Mouse (Mus musculus) embryo, embryonic 11.5 days (tissue): ENCODE data around the gene Flt1.

ENCODE experiments used
- DNase-seq: peaks from one replicate; pipeline ENCODE4 v3.0.0-alpha.2; 2012; ENCODE audit warnings: low read depth, low spot score

Gene Flt1

DNA sequence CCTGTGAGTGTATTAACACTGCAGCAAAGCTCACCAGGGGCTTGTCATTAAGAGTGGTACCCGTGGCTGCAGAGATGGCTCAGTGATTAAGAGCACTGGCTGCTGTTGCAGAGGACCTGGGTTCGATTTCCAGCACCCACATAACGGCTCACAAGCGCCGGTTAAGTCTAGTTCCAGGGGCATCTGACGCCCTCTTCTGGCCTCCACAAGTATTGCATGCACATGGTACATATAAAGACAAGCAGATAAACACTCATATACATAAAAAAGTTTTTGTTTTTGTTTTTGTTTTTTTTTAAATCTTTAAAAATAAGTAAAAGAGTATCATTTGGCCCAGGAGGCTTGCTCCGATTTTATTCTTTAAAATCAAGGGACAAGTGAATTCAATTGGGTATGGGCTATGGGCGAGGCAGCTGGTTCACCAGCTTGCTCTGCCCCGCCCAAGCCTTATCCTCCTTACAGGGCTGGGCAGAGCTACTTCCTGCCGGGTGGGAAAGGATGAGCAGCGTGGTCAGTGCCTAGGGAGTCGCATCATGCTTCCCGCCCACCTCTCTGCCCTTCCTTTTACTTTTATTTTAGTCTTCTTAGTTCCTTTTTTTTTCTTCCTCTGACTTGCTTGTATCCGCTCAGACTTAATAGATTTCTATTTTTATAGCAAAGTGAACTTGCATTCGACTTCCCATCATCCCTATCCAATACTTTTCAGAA, 57.0 kb downstream of the Flt1 start:
- DNase-seq = no peak

DNA sequence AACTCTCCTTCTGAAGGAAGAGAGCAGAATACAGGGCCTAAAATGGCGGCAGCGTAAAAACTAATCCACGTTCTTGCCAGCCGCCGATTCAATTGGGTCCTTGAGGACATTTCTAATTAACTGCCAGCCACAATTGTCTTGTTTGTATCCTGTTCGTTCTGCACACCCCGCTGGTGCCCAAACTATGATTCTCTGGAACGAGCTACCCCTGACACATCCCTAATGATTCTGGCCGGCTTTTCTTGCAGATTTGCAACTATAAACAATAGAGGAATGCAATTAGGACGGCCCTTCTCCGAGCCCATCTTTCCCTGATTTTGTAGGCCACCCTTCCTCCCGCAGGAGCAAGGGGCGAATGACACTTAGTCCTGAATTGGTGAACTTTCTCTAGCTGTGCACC, 59.9 kb downstream of the Flt1 start:
- no peak for DNase-seq

DNA sequence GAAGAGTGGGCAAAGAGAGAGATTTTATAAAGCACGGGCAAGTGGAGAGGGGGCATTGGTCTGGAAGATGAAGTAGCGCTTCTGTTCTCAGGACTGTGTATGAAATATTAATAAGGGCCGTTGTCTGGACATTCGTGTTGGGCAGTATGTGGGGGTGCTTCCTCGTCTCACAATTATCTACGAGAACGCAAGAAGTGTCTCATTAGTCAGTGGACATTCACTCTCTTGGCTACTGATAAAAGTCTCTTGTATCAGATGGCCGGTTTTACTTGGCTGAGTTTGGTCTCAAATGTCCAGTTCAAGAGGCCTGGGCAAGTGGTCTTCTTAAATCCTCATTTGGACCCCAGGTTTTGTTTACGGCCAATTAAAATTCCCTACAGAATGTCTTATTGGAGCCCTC, 60.4 kb downstream of the Flt1 start:
- DNase-seq = no peak

DNA sequence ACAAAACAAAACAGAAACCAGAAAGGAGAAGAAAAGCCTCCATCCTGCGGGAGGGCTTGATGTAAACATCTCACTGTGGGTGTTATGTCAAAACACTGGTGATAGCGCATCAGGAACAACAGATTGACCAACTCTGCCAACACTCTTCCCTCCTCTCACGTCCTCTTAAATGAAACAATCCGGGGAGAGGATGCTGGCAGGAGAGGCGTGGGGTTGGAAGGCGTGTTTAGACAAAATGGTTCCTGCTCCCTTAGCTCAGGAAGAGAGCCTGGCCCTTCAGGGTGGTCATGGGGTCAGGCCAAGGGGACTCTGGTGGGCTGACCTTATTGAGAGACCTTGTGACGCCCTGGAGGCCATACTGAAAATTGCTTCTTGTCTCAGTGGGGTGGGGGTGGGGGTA, 65.9 kb downstream of the Flt1 start:
- no peak for DNase-seq

DNA sequence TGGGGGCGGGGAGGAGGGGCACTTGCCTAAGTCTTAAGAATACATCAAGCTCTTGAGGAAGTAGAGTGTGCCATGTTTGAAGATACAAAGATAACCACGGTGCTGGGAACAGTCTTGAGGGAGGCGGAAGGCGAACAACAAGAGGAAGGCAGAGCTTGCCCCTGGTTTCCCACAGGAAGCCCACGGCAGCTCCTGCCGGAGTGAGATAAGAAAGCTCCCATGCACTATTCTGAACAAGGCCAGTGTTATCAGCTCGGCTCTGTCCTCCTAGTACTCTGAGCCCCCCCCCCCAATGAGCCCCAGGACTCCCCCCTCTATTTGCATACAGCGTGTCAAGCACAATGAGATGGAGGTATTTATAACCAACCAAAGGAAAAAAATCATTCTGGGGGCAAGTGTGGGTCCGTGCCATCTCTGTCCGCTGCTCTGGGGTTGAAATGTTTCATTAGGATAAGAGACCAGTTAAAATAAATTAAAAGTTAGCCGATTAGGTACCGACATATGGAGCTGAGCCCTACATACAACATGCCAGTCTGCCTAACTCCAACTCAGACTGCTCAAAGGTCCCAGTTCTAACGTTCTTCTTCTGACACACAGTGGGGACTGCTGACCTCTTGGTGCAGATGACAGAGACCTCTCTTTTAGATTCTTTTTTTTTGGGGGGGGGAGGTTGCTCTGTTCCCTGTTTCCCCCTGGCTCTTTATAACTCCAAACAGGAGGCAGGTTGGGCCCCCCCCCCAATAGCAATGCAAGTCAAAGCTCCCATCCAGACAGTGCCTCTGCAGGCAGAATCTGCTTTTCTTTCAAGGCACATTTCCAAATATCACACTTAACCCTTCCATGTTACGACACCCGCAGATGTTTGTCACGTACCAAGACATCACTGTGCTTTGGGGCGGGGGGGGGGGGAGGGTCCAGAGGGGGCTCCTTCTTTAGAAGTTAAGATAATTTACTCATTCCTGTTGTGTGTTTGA, 67.6 kb downstream of the Flt1 start:
- DNase-seq = no peak

DNA sequence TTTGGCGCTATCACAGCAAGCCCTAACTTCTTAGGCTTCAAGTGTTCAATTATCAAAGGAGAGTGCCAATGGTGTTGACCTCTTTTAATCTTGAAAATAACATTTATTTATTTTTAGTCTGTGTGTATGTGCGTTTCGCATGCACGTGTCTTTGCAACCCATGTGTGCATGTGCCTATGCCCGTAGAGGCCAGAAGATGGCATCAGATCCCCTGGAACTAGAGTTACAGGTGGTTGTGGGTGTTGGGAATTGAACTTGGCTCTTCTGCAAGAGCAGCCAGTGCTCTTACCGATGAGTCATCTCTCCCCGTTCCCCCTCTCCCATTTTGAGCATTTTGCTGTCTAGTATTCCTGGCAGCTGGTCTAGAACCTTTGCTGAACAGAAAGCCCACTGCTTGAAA, 70.0 kb downstream of the Flt1 start:
- DNase-seq = no peak

DNA sequence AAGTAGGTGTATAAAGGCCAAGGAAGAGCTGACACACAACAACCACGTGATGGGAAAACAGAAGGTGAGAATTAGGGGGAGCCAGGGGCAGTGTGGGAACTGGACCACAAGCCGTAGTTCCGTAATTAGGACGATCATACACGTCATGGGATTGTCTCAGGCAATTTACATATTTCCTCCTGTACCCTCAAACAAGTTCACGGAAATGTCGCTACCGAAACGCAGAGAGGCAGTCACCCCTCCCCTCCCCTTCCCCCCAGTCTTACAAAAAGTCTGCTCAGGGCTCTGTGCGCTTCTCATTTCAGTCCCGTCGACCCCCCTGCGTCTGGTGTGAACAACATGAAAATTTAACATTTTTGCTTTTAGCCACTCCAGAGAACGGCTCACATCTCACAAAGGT, 74.6 kb downstream of the Flt1 start:
- DNase-seq = no peak

DNA sequence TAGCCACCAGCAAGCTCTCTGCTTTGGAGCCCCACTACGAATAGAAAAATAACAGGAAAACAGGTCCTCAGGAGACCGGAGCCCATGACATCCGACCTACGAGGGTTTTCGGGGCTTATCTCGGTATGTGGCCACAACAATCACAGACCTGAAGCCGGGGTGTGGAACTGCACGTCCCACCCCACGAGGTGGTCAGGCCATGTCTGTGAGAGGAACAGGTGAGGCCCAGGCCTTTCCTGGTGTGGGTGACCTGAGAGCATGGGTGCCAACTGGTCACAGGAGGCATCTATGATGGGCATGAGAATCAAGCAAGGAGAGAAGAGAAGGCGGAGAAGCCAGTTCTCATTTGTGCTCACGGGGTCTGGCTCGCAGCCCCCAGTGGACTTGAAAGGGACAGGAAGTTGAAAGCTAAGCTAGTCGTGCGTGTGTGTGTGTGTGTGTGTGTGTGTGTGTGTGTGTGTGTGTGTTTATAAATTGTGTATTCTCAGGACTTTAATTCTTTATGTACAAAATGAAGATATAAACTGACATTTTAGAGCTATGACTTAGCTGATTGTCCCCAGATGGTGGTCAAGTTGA, 79.4 kb downstream of the Flt1 start:
- DNase-seq = no peak

DNA sequence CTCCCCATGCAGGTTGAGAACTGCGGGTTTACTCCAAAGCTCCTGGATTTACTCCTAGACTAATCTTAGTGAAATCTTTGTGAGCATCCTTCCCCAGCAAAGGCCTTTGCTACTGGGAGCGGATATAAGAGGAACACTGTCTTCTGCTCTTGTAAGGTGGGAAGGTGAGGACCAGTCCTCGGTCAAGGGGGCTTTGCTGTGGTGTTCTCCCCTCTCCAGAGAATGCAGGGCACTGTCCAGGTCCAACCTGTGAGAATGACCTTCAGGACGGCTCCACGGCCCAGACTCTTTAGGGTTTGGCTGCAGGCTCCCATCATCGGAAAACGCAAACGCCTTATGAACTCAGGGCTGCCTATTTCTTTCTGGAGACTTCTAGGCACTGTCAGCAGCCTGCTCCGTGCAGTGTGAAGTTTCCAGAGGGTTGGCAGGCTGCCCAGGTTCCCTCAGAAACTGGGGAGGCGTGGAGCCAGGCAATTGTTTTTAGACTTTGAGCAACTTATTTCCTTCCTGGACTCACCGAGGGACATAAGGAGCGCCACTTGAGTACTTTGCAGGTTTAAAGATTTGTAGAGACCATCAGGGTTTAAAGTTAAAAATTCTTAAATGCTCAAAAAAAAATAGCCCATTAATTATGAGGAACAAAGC, 80.7 kb downstream of the Flt1 start:
- DNase-seq = no peak

DNA sequence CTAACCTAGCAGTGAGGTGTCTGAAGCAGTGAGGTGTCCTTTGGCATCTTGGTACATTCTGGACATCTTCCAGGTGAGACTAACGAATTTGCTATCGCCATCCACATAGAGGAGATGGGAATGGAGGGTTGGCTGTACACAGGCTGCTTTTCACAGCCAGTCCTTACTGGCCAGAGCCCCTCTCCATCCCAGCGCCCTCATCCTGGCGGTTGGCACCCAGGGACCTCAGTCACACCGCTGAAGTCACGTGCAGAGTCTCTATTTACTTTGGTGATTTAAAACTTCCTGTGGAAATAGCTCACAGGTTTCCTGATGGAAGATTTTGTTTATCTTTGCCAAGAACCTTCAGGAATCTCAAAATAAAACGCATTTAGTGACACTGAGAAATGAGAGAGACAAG, 84.4 kb downstream of the Flt1 start:
- DNase-seq = no peak

DNA sequence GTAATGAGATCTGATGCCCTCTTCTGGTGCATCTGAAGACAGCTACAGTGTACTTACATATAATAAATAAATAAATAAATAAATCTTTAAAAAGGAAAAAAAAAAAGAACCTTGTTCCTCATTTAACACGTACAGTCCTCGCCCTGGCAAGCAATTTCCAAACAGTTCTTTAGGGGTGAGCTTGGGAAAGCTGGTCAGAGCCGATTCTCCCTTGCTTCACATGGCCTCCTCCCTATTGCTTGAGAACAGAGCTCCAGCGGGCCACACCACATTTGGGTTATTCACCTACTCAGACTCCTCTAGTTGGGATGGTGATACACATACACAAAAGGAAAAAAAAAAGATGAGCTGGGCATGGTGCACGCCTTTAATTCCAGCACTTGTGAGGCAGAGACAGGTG, 85.9 kb downstream of the Flt1 start:
- DNase-seq = no peak

DNA sequence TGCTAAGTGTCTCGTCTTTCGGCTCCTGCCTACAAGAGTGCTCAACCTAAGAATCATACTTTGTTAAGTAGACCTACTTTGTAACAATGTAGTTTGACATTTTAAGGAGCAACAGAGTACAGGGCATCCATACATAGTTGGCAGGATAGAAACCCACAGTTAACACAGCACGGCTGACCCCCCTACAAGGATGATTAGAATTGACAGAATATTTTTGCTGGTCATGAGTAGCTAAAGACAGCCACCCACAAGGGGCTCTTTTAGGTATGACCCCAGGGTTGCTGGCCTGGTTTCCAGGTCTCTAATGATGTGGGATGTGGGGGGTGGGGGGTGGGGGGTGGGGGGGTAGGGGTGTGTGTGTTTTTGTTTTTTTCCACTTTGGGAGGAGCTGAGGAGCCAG, 89.1 kb downstream of the Flt1 start:
- no peak for DNase-seq

DNA sequence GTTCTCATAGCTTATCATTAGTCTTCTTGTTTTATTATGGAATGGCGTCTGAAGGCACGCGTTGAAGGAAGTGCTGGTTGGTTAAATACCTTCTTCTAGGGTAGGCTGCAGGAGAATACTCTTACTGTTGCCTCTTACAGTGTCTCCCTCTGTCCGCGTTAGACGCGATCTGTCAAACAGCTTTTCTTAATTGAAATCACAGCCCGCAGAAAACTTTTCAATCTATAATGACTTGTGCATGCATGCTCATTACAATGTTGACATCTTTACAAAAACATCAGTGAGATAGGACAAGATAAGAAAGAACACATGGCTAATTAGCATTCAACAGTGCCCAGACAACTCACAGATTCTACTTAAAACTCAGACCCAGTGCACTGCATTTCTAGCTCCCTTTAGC, 89.9 kb downstream of the Flt1 start:
- no peak for DNase-seq

DNA sequence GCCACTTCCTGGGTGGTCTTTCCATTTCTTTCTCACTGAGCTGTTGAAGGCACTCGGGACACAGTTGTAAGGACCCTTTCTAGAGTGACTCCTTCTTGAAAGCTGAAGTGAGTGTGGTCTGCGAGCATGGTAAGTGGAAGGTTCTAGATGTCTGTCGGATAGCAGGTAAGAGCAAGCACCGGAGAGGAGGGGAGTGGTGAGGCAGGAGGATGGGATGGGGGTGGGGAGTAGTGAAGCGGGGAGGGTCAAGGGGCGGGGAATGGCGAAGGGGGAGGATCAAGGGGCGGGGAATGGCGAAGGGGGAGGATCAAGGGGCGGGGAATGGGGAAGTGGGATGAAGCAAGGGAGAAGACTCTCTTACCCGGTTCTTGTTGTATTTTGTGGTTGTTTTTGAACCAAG, 91.8 kb downstream of the Flt1 start:
- no peak for DNase-seq

DNA sequence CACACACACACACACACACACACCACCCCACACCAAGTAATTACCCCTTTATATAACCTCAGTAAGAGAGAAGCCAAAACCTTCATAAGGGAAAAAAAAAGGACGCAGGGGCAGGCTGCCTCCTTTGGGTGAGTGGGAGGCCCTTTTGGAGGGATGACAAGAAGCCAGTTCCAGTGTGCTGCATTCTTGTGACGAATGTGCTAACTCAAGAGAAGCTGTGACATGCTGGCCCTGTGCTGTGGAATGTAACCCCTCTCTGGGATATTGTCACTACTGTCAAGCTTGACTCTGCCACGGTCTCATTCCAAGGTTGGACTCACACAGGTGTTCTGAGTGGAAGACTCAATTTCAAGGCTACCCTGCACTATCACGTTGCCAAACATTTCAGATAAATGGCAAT, 93.1 kb downstream of the Flt1 start:
- DNase-seq = no peak

DNA sequence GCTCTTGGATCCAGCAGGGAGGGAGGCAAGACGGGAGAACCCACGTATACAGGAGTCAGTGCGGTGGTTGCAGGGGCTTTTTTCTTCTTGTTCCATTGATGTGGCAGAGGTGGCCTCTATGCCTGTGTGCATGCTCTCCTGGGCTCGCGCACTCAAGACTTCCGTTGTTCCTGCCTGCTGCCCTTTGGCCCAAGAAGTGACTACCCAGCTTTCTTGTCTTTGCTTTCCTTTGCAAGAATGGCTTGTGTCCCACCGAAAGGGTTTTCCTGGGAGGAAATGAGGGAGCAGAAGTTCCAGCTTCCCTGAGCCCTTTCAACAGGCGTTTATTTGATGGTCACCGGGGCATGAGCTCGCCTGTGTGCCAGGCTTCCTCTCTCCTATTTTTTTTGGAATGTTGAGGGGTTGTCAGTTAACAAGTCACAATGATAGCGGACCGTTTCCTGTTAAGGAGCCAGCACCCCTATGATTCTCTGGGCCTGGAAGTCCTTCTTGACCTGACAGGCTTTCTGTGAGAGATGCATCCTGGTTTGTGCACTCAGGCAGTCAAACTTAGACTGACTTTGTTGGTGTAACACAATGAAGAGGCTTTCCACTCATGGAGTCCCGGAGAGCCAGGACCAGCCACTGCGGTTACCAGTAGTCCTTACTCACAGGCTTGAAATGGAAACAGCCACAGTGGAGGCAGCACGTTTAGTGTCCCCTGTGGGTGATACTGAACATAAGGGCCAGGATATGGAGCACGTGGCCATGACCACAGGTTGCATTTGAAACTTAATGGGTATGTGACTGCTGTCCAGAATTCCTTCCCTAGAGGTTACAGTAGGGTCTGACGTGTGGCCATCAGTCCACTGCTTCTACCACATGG, 95.2 kb downstream of the Flt1 start:
- DNase-seq = no peak

DNA sequence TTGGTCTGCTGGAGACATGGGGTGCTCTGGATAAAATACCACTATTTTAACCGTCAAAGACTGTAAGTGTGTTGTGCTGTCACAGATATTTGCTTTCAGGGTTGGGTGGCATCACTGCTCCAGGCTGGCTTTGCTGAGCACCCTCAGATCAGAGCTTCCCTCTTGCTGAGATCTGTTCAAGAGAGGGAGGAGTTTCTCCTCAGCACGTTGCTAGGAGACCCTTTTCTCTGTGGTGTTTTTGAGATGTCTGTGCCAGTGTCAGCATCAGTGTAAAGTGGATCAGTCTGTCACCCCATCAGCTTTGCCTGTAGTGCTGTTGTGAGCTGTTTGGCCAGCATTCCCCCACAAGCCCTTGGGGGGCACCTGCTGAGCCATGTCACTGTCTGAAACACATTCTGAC, 98.9 kb downstream of the Flt1 start:
- no peak for DNase-seq

DNA sequence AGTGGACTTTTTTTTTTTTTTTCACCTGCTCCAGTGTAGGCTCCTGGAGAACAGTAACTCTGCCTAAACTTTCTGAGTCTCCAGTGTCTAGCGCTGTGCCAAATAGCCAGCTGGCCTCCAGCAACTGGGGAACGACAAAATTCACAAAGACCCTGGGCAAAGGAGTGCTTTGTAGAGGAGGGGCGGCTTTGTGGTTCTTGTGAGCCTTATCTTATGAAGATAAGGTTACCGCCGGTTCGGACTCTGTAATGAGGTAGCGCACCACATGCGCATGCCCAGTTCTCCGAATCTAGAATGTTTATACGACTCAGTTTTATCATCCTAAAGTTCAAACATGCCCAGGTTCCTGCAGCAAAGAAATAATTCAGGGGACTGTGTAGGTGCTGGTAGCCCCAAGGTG, 102.1 kb downstream of the Flt1 start:
- DNase-seq = no peak

DNA sequence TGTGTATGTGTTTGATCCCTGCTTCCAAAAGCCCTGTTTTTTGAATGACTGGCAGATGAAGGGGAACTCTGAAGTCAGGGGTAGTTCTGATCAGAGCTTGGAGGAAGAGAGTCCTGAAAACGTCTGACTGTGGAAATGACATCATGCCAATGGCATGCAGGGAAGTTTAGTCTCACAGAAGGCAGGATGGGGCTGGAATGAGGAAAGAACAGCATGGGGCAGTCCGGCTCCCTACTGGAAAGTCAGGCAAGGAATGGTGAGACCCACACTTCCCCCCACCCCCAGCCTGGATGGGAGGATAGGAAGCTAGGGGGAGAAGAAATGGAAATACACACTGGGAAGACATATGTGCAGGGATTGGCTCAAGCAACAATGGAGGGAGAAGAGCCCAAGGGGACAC, 105.6 kb downstream of the Flt1 start:
- DNase-seq = peak; percentile 30

DNA sequence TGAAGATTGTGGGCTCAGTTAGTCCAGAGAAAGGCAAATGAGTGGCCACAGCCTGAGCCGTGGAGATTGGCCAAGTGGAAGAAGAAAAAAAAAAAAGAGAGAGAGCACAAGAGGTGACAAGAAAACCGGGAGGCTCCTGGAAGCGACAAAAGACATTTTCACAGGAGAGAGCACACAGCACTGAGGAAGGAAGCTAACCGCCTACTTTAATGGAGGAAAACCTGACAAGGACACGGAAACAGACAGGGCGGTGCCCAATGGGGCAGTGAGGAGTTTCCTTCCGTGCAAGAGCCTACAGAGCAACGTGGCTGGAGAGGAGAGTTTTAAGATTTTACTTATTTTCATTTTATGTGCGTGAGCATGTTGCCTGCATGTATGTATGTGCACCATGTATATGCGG, 107.6 kb downstream of the Flt1 start:
- no peak for DNase-seq

DNA sequence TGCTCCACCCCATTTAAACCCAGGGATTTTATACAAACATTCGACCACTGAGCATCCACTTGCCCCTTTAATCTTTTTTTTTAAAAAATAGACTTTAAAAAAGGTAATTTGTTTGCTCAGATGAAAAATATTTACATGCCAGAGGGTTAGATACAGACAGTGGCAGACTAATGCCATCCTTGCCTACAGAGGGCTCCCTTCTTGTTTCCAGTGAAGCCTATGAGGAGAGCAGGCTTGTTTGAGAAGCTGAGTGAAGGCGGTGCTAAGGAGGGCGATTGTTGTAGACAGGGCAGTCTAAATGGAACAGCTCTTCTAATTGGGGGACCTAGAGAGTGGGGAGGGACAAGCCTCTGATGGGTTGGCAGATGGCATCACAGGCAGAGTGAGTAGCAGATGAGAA, 109.4 kb downstream of the Flt1 start:
- DNase-seq = no peak
